Mouse (Mus musculus) kidney, adult 2 months (tissue): Measurements from ENCODE around the gene Nudcd2.

Experiments used
- CTCF ChIP-seq: fragments of 200-500 bp; conservative IDR thresholded peaks from 2 replicates; pipeline ENCODE4 v1.5.1; 2011; ENCODE audit warnings: low read depth, mild to moderate bottlenecking, control low read depth, low read length, moderate library complexity, mixed read lengths; ENCODE audit not compliant: insufficient read depth, insufficient read length
- POLR2A ChIP-seq: fragments of 200-500 bp; IDR thresholded peaks from one replicate; pipeline ENCODE4 v1.6.1; 2011; ENCODE audit warnings: low read depth, low read length, control low read depth

- TF ChIP-seq CTCF (no peak), POLR2A (no peak)
Measured at GRCm38 (mm10) chr11:40692101-40692509, 41.4 kb upstream of the Nudcd2 start.
